Mouse (Mus musculus) mammary gland, adult 2 months (tissue): ENCODE results near the gene Tmem42. TPM values are rescaled to one million over a fixed set of nuclear protein-coding genes. Genes with fewer than 3 reads are reported as not detected.

Experiments
- polyA plus RNA-seq: library from polyadenylated mRNA; depleted of rRNA; stranded (reverse); fragments of >200 nt; gene quantifications from 2 replicates; pipeline ENCODE4 v1.2.3, GENCODE M21; 2012; ENCODE audit warnings: low replicate concordance; rRNA removed

Tmem42 gene
- 13.2 and 17.8 TPM in 2 replicates for polyA plus RNA-seq

GRCm38 (mm10) chr9:123020995-123021631 is at the start of gene Tmem42:
Gene Tmem42, plus strand, starts transcription at chr9:123021326.

GRCm38 (mm10) chr9:123034426-123034825 is 13.3 kb downstream of the Tmem42 start, which contains the start of gene Tgm4:
Gene Tgm4, plus strand, starts transcription at chr9:123034726.

Other genes with a start within 250 kb of the Tmem42 start
- 3.5 and 7.3 TPM in 2 replicates for gene Tcaim, start 215.8 kb upstream of the Tmem42 start, polyA plus RNA-seq
- not detected in 2 replicates for gene Gm35549, start 177.3 kb upstream of the Tmem42 start, polyA plus RNA-seq
- gene Zfp445, start 155.3 kb upstream of the Tmem42 start, polyA plus RNA-seq, result 22.7 and 45.1 TPM in 2 replicates
- gene Zkscan7, start 135.6 kb upstream of the Tmem42 start, polyA plus RNA-seq, result 1.8 and 3.0 TPM in 2 replicates
- gene Zfp105, start 98.3 kb upstream of the Tmem42 start, polyA plus RNA-seq, result 0.41 and 0.57 TPM in 2 replicates
- 1.3 and 2.5 TPM in 2 replicates for gene 1110059G10Rik, start 70.3 kb upstream of the Tmem42 start, polyA plus RNA-seq
- gene Kif15, start 70.3 kb upstream of the Tmem42 start, polyA plus RNA-seq, result 0.57 and 0.66 TPM in 2 replicates
- gene Tgm4, start 13.4 kb downstream of the Tmem42 start, polyA plus RNA-seq, result 0.06 and 0.17 TPM in 2 replicates
- gene Zdhhc3, start 91.9 kb downstream of the Tmem42 start, polyA plus RNA-seq, result 168 and 220 TPM in 2 replicates
- 11.1 and 24.5 TPM in 2 replicates for gene Exosc7, start 91.9 kb downstream of the Tmem42 start, polyA plus RNA-seq
- 283 and 511 TPM in 2 replicates for gene Clec3b, start 129.6 kb downstream of the Tmem42 start, polyA plus RNA-seq
- 11.1 and 16.7 TPM in 2 replicates for gene Cdcp1, start 194.7 kb downstream of the Tmem42 start, polyA plus RNA-seq
- gene Tmem158, start 239.4 kb downstream of the Tmem42 start, polyA plus RNA-seq, result 33.6 and 176 TPM in 2 replicates